Mouse (Mus musculus) stomach, embryonic 15.5 days (tissue): Measurements from ENCODE around the gene Ilkap. TPM values are rescaled to one million over a fixed set of nuclear protein-coding genes. Genes with fewer than 3 reads are reported as not detected.

Experiments used
- ATAC-seq: fragments of 200-750 bp; cut with Nextera tagmentation; 2 replicates; pipeline ENCODE4 v1.8.0; 2017; ENCODE audit warnings: low read depth, moderate number of reproducible peaks, moderate TSS enrichment; ENCODE audit not compliant: insufficient read depth, low FRiP score
- H3K27ac ChIP-seq: fragments of 300-500 bp; sonication (generic); 2 replicates; pipeline ENCODE4 v1.5.1; 2015; ENCODE audit warnings: mild to moderate bottlenecking, inconsistent platforms
- H3K27me3 ChIP-seq: fragments of 300-500 bp; sonication (generic); replicated peaks from 2 replicates; pipeline ENCODE4 v1.6.1; 2015; ENCODE audit warnings: inconsistent platforms
- H3K36me3 ChIP-seq: fragments of 300-500 bp; sonication (generic); 2 replicates; pipeline ENCODE4 v1.6.1; 2015; ENCODE audit warnings: inconsistent platforms
- H3K4me1 ChIP-seq: fragments of 300-500 bp; sonication (generic); 2 replicates; pipeline ENCODE4 v1.6.1; 2015; ENCODE audit warnings: inconsistent platforms
- H3K4me2 ChIP-seq: fragments of 300-500 bp; sonication (generic); 2 replicates; pipeline ENCODE4 v1.6.1; 2015; ENCODE audit warnings: mild to moderate bottlenecking, inconsistent platforms
- H3K4me3 ChIP-seq: fragments of 300-500 bp; sonication (generic); replicated peaks from 2 replicates; pipeline ENCODE4 v1.5.1; 2015; ENCODE audit warnings: inconsistent platforms
- H3K9ac ChIP-seq: fragments of 300-500 bp; sonication (generic); 2 replicates; pipeline ENCODE4 v1.6.1; 2015; ENCODE audit warnings: inconsistent platforms
- H3K9me3 ChIP-seq: fragments of 300-500 bp; sonication (generic); 2 replicates; pipeline ENCODE4 v1.6.1; 2016; ENCODE audit warnings: inconsistent platforms
- WGBS: fragments of 180-500 bp; shearing (Covaris S2); methylation state at CpG from one replicate; pipeline ENCODE4 v1.1.7; 2015; 5-methylcytosine and 5-hydroxymethylcytosine counted together
- polyA plus RNA-seq: library from polyadenylated mRNA; unstranded; fragments of >200 nt; fragmentation: Nextera tagmentation; extraction: Ambion mirVana; gene quantifications from 2 replicates; pipeline ENCODE4 v1.2.1, GENCODE M21; 2015

The Ilkap gene
- polyA plus RNA-seq, 1 experiment from 2014 or later = 119 TPM

DNA sequence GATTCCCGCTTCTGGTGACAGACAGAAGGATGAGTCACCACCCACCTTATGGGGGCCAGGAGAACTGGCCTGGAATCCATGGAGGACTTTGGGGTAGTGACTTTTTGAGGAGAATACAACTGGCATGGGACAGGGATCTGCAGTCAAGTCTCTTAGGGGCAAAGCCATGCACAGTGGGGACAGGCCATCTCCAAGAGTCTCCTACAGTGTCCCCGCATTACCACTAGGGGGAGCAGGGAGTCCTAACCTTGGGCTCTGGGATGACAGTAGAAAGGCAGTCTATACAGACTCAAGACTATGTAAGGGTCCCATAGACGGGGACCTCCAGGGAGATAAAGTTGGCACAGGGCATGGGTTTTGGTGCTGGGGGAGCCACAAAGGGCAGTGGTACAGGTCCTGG is 51.7 kb downstream of the Ilkap start:
- 34% methylated on average over 3 of the region's 3 CpGs for WGBS
- Histone ChIP-seq H3K27ac (no peak overlapping the region), H3K9me3 (no peaks in the 10 kb centered on the region), H3K27me3 (peaks cover 44% of the 10 kb centered on the region), H3K4me1 (peaks cover 11% of the 10 kb centered on the region), H3K4me2 (no peak overlapping the region), H3K4me3 (no peak overlapping the region), H3K36me3 (no peaks in the 10 kb centered on the region), H3K9ac (no peak overlapping the region)
- ATAC-seq = peak; percentile 54; the same call in 1 of the 2 replicates

DNA sequence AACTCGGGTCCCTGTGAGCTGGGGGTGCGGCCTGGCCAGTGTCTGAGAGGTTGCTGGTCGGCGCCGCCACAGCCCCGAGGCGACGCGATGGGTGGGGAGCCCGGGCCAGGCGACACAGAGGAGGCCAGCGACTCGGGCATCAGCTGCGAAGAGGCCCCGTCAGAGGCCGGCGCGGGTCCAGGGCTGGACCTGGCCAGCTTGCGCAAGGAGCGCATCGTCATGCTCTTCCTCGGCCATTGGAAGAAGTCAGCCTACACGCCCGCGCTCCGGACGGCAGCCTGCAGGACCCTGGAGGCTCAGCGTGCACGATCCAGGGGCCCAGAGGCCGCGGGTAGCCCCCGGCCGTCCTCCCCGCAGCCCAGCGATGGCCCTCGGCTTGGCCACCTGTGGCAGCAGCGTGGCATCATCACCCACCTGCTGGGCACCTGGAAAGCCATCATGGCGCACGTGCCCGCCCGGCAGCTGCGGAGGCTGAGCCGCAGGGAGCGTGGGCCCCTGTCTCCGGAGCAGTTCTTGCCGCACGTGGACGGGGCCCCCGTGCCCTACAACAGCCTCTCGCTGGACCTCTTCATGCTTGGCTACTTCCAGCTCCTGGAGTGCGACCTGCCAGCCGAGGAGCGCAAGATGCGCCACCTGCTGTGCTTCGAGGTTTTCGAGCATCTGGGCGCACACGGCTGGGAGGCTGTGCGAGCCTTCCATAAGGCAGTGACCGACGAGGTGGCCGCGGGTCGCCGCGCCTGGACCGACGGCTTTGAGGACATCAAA is 53.5 kb downstream of the Ilkap start:
- peak; percentile 17; the same call in 1 of the 2 replicates for ATAC-seq
- H3K27me3 ChIP-seq = peaks cover 44% of the 10 kb centered on the region

DNA sequence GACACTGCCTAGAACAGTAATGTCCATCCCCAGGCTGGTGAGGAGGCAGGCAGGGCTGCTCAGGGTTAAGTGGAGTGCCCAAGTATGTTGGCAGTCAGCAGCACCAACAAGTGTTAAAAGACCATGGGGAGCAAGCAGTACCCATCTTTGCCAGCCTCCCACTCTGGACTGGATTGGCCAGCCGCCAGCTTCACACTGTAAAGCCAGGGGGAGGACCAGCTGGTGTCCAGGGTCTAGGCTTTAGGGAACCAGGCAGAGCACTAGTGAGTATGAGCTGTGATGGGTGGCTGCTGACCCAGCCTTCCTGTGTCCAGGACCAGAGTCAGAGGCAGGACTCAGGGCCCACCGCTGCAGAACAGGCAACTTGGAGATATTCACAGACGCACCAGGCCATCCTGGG is 54.6 kb downstream of the Ilkap start:
- Histone ChIP-seq H3K4me2 (no peak overlapping the region), H3K27me3 (peaks cover 44% of the 10 kb centered on the region), H3K9me3 (no peaks in the 10 kb centered on the region), H3K27ac (no peak overlapping the region), H3K36me3 (no peaks in the 10 kb centered on the region), H3K4me3 (no peak overlapping the region), H3K4me1 (peaks cover 11% of the 10 kb centered on the region), H3K9ac (no peak overlapping the region)
- no peak for ATAC-seq
- WGBS = 85% methylated on average over 3 of the region's 3 CpGs

More for the DNA sequence above, 53.5 kb downstream of the Ilkap start:
- Histone ChIP-seq H3K27ac (no peak overlapping the region), H3K9me3 (no peaks in the 10 kb centered on the region), H3K36me3 (no peaks in the 10 kb centered on the region), H3K9ac (no peak overlapping the region), H3K4me3 (peak overlapping the region; percentile 23), H3K4me2 (peak overlapping the region; percentile 53), H3K4me1 (peaks cover 11% of the 10 kb centered on the region)
- 3% methylated on average over 68 of the region's 68 CpGs for WGBS

DNA sequence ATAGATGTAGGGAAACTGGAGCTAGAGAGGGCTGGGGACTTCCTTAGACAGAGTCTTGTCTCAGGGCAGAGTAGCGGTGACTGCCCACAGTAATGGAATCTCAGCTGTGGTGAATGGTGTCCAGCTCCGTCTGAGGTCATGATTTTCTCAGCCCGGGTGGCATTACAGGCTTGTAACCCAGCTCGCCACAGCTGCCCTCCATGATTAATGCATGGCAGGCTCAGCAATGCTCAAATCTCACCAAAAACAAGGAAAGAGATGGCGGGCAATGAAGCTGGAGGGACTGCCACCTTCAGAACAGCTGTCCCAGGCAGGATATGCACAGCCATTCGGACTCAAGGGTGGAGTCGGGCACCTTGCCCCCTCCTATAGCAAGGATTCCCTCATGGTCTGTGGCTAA is 61.3 kb downstream of the Ilkap start:
- H3K4me3 ChIP-seq = no peak overlapping the region
- no peak for ATAC-seq
- H3K36me3 ChIP-seq = no peaks in the 10 kb centered on the region
- no peak overlapping the region for H3K27ac ChIP-seq
- H3K27me3 ChIP-seq = 0 out of 2 replicates have a peak, but pooled peaks cover 4% of the 10 kb centered on the region
- H3K4me1 ChIP-seq = no peaks in the 10 kb centered on the region
- no peaks in the 10 kb centered on the region for H3K9me3 ChIP-seq
- H3K9ac ChIP-seq = no peak overlapping the region
- H3K4me2 ChIP-seq = no peak overlapping the region
- WGBS = 84% methylated on average over 7 of the region's 7 CpGs

DNA sequence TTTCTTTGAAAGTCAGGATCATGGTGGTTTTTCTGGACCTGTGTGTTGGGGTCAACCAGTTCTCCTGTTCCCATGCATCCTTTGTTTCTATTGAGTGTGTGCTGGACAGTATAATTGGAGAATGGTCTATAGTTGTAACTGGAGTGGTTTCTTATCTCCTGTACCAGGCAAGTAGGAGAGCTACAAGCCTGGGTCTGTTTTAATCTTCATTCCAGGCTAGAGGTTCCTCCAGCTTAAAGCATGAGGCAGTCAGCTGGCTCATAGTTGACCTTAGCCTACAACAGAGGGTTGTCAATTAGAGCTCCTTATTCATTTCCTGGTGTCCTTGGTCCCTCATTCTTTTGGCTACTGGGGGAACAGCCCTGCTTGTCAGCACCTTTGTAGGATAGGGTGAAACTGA is 65.0 kb downstream of the Ilkap start:
- no peak overlapping the region for H3K4me2 ChIP-seq
- H3K9me3 ChIP-seq = no peaks in the 10 kb centered on the region
- 0 out of 2 replicates have a peak, but pooled peaks cover 4% of the 10 kb centered on the region for H3K27me3 ChIP-seq
- H3K36me3 ChIP-seq = no peaks in the 10 kb centered on the region
- no peak overlapping the region for H3K4me3 ChIP-seq
- H3K9ac ChIP-seq = no peak overlapping the region
- no peak for ATAC-seq
- no peaks in the 10 kb centered on the region for H3K4me1 ChIP-seq
- no peak overlapping the region for H3K27ac ChIP-seq

DNA sequence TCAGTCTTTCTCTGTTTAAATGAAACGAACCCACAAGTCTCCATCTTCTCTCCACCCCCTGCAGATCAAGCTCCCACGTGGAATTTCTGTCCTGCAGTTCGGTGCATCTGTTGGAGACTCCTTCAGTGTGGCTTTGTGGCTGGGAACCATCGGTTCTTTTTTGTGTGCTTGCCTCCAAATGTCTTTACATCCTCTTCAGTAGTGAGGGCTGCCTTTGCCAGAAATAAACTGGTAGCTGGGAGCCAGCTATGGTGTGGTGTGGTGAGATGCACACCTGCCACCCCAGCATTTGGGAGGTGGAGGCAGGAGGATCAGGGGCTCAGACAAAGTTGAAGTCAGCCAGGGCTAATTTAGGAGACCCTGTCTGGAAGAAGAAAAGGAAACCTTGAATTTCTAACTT is 66.5 kb downstream of the Ilkap start:
- 45% methylated on average over 4 of the region's 4 CpGs for WGBS
- Histone ChIP-seq H3K27me3 (no peaks in the 10 kb centered on the region), H3K36me3 (no peaks in the 10 kb centered on the region), H3K4me2 (no peak overlapping the region), H3K9ac (no peak overlapping the region), H3K4me3 (no peak overlapping the region), H3K4me1 (no peaks in the 10 kb centered on the region), H3K27ac (no peak overlapping the region), H3K9me3 (no peaks in the 10 kb centered on the region)
- no peak for ATAC-seq

DNA sequence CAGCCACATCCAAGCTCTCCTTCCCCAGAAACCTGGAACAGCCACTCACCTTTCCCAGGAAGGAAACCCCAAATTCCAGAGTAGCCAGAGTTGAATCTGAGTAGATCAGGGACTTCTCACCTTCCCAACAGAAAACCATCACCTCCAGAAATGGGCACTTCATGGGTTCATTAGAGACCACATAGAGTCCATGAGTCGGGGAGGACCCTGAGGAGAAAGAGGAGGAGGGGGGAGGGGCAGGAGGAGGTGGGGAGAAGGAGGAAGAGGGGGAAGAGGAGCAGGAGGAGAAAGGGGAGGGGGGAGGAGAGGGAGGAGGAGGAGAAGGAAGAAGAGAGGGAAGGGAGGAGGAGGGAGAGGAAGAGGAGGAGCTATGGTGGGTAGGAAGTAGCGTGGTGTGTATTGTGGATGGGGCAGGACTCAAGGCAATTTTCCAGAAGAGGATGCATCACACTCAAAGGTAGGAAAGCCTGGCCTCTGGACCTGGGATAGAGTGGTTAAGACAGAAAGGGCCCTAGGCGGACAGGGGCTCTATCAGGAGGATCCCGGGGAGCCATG is 73.0 kb downstream of the Ilkap start:
- no peak for ATAC-seq
- 72% methylated on average over 4 of the region's 4 CpGs for WGBS
- no peaks in the 10 kb centered on the region for H3K27me3 ChIP-seq
- no peaks in the 10 kb centered on the region for H3K36me3 ChIP-seq
- no peaks in the 10 kb centered on the region for H3K9me3 ChIP-seq
- no peak overlapping the region for H3K9ac ChIP-seq
- no peak overlapping the region for H3K4me2 ChIP-seq
- no peak overlapping the region for H3K27ac ChIP-seq
- no peak overlapping the region for H3K4me3 ChIP-seq
- H3K4me1 ChIP-seq = no peaks in the 10 kb centered on the region

DNA sequence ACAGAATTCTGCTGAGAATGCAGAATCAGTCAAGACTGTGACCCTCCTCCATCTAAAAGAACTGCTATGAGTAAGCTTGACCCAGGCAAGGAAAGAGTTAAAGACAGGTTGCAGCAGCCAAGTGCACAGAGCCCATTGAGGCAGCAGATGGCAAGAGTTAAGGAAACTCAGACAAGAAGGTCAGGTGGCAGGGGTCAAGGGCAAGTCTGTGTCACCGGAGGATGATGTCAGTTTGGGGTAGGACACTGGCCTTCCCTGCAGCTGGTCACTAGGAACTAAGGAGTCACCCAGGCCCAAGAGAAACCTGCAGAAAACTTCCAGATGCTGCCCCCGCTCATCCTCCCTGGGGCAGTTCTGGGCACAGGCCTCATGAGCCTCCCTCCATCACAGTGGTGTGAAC is 74.0 kb downstream of the Ilkap start:
- Histone ChIP-seq H3K9ac (no peak overlapping the region), H3K4me3 (no peak overlapping the region), H3K4me2 (no peak overlapping the region), H3K9me3 (no peaks in the 10 kb centered on the region), H3K4me1 (no peaks in the 10 kb centered on the region), H3K27ac (no peak overlapping the region), H3K36me3 (no peaks in the 10 kb centered on the region), H3K27me3 (no peaks in the 10 kb centered on the region)
- WGBS = 70% methylated on average over 2 of the region's 2 CpGs
- no peak for ATAC-seq

Other genes with a start within 250 kb of the Ilkap start
- 4.6 and 5.9 TPM in 2 replicates for gene Ramp1, start 219.0 kb downstream of the Ilkap start, polyA plus RNA-seq
- 66.9 and 68.8 TPM in 2 replicates for gene Ube2f, start 148.5 kb downstream of the Ilkap start, polyA plus RNA-seq
- 18.3 and 19.8 TPM in 2 replicates for gene Scly, start 100.5 kb downstream of the Ilkap start, polyA plus RNA-seq
- gene Espnl, start 76.7 kb downstream of the Ilkap start, polyA plus RNA-seq = 0.04 TPM in 1 of 2 replicates, not detected in the other
- gene Klhl30, start 47.8 kb downstream of the Ilkap start, polyA plus RNA-seq = 0.55 and 0.63 TPM in 2 replicates
- gene Erfe, start 32.4 kb downstream of the Ilkap start, polyA plus RNA-seq = 3.2 and 3.7 TPM in 2 replicates
- gene Hes6, start 15.2 kb upstream of the Ilkap start, polyA plus RNA-seq = 82.9 and 89.5 TPM in 2 replicates
- gene Per2, start 60.5 kb upstream of the Ilkap start, polyA plus RNA-seq = 5.4 and 6.5 TPM in 2 replicates
- gene Traf3ip1, start 95.8 kb upstream of the Ilkap start, polyA plus RNA-seq = 7.8 and 8.4 TPM in 2 replicates
- gene Asb1, start 141.7 kb upstream of the Ilkap start, polyA plus RNA-seq = 4.3 and 6.3 TPM in 2 replicates